Mouse (Mus musculus): Measurements from ENCODE around the gene Dcp1a.

DNA sequence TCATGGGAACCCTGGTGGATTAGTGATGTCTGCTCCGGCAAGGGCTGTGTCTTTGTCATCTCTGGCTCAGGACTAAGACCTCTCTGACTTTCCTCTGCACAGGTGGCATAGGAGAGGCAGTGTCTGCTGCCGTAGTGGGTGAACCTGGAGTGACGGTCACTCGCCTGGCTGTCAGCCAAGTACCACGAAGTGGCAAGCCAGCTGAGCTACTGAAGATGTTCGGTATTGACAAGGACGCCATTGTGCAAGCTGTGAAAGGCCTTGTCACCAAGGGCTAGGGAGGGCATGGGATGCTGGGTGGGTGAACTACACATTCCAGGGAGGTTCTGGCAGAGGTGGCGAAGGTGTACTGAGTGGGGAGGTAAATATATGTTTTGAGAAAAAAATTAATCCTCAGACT is 93.9 kb downstream of the Dcp1a start:
- TF ChIP-seq CTCF (IDR thresholded peaks at IDR 0.05; ENCODE audit: borderline replicate concordance, control insufficient read depth, extremely low read depth, insufficient read depth, low read length, poor library complexity) (no peak), POLR2A (IDR thresholded peaks at IDR 0.05; ENCODE audit: control insufficient read depth, extremely low read depth, insufficient read depth, low read length, poor library complexity) (no peak)
